Mouse (Mus musculus) erythroblast, adult 5-6 weeks (primary cell): Measurements from ENCODE around the gene Gtf2b. TPM values are rescaled to one million over a fixed set of nuclear protein-coding genes. Genes with fewer than 3 reads are reported as not detected.

Source experiments
- ATAC-seq: replicated peaks from 2 replicates; pipeline ENCODE4 v1.8.0; 2016; ENCODE audit warnings: moderate number of reproducible peaks, mild to moderate bottlenecking, moderate TSS enrichment, inconsistent platforms; ENCODE audit not compliant: poor library complexity, low FRiP score, severe bottlenecking
- total RNA-seq, 2 experiments: library from RNA; stranded (forward) in 1 of 2; stranded (reverse) in 1 of 2; fragments of 150-400 nt in 1 of 2; fragments of 200-764, 138-1000 nt in 1 of 2; gene quantifications; 2 replicates each; pipeline versions ENCODE4 v1.2.3 to v1.2.4; 2015 to 2017; ENCODE audit warnings: low replicate concordance in 2 of 2

The Gtf2b gene
- total RNA-seq, 2 experiments from 2014 or later = 35.5 to 48.7 TPM

DNA sequence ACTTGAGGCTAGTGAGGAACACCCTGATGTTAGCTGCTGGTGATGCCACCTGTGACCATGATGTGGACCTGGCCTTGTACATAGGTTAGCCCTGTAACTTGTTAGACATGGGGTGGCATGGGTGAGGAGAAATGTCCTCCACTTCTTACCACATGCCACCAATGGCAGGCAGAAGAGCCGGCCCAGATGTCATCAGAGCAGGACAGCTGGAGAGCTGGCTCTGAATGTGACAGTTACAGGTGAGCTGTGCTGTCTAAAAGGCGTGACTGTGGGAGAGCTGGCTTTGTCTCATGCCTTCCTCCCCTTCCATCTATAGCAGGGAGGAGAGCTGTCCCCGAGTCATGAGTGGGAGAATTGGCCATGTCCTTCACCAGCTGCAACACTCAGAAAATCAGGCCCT is 30.7 kb downstream of the Gtf2b start:
- no peak for ATAC-seq

DNA sequence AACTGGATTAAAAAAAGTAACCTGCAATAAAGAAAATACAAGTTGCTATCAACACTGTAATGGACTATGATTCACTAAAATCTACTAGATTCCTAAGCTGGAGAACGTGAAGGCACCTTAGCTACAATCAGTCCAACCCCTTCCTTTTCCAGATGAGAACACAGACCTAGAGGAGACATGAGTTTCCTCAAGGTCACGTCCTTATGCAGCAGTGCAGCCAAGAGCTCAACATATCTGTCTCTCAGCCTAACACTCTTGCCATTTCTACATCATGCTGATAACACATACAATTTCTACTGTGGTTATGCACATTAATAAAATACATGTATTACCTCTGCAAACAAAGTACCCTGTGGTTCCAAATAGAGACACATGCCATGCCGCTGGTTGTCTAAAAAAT is 46.7 kb downstream of the Gtf2b start:
- ATAC-seq = no peak

DNA sequence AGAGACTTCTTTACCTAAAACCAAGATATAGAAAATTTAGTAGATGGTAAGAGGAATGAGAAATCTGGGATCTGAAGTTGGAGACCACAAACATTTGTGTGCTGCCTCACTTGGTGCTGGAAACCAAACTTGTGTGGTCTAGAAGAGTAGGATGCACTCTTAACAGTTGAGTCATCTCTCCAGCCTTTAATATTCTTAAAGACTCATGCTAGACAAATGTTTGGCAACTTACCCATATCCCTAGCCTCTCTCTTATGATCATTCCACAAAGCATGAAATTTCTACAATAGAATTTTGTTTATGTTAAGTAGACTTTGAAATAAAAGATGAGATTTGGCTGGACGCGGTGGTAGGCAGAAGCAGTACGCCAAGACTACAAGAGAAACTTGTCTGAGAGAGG is 52.7 kb downstream of the Gtf2b start:
- ATAC-seq = no peak

DNA sequence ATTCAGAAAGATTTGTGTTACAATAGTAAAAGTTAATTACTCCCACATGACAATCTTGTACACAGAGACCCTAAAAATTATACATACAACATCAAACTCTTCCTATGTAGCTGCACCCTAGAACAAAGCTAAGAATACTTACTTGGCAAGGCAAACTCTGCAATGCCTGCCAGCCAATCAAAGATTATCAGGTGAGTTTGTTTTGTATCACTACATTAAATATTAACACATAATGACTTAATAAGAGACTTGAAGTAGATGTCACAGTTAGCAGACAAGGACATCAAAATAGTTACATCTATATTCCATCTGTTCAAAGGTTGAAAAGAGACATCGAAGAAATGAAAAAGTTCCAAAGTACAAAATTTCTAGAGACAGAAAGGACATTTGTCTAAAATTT is 58.8 kb downstream of the Gtf2b start:
- no peak for ATAC-seq

DNA sequence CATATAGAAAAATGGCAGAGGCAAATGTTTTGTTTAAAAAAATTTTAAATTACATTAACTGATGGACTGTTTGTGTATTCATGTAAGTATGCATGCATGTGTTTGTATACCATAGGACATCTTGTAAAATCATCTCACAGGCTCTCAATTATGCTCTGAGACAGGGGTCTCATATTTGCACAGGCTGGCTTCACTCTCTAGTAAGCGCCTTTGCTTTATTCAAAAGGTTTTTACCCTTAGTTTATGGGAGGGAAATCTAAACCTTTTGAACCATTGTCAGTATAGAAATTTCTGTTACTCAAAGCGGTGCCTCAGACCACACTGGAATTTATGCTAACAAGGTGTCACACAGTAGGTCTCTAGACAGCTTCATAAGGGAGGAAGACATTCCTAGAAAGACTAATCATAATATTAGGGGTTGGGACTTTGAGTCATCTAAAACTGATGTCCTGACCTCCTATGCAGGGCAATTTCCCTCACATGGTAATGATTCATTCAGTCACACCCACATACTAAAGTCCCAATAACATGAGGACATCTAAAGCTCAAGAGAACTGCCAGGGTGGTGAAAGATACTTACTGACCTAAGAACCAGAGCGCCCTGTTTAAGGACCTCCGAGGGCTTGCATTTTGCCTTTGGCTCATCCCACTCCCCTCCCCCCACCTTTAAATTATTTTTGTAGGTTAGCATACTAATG is 61.8 kb downstream of the Gtf2b start:
- ATAC-seq = no peak

DNA sequence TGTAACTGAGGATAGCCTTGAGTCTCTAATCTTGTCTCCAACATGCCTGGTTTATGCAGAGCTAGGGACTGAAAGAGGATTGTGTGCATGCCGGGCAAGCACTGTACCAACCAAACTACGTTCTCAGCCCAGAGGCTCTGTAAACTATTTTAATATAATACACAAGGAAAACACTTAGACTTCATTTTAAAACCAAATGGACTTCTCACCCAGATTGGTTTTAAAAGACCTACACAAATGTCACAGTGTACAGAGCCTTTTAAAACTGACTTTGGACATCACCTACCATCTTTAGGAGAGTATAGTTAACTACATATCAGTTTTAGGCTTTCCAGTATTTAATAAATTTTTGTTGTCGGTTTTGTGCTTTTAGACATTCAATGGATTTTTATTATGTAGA is 68.1 kb downstream of the Gtf2b start:
- ATAC-seq = no peak

Other genes starting within 250 kb of the Gtf2b start
- 12.1 and 18.2 TPM in 2 replicates for gene Gbp7, start 234.7 kb upstream of the Gtf2b start, total RNA-seq (2015; ENCODE audit: low replicate concordance)
- gene Gbp7, start 234.7 kb upstream of the Gtf2b start, total RNA-seq (2017; ENCODE audit: low replicate concordance) = 10.6 and 13.0 TPM in 2 replicates
- gene Gbp3, start 205.0 kb upstream of the Gtf2b start, total RNA-seq (2015; ENCODE audit: low replicate concordance) = 0.42 and 6.0 TPM in 2 replicates
- 2.2 and 10.2 TPM in 2 replicates for gene Gbp3, start 205.0 kb upstream of the Gtf2b start, total RNA-seq (2017; ENCODE audit: low replicate concordance)
- gene Gbp2b, start 170.2 kb upstream of the Gtf2b start, total RNA-seq (2015; ENCODE audit: low replicate concordance) = not detected in 2 replicates
- gene Gbp2b, start 170.2 kb upstream of the Gtf2b start, total RNA-seq (2017; ENCODE audit: low replicate concordance) = 0.60 TPM in 1 of 2 replicates, not detected in the other
- 2.7 and 3.1 TPM in 2 replicates for gene Gbp2, start 144.4 kb upstream of the Gtf2b start, total RNA-seq (2015; ENCODE audit: low replicate concordance)
- 2.2 and 4.3 TPM in 2 replicates for gene Gbp2, start 144.4 kb upstream of the Gtf2b start, total RNA-seq (2017; ENCODE audit: low replicate concordance)
- 0.19 and 9.4 TPM in 2 replicates for gene Kyat3, start 64.0 kb upstream of the Gtf2b start, total RNA-seq (2015; ENCODE audit: low replicate concordance)
- gene Kyat3, start 64.0 kb upstream of the Gtf2b start, total RNA-seq (2017; ENCODE audit: low replicate concordance) = 0.51 and 2.5 TPM in 2 replicates
- gene Pkn2, start 117.0 kb downstream of the Gtf2b start, total RNA-seq (2015; ENCODE audit: low replicate concordance) = 246 and 281 TPM in 2 replicates
- gene Pkn2, start 117.0 kb downstream of the Gtf2b start, total RNA-seq (2017; ENCODE audit: low replicate concordance) = 419 and 495 TPM in 2 replicates